Mouse (Mus musculus): ENCODE results near the gene Ihh. TPM values are rescaled to one million over a fixed set of nuclear protein-coding genes. Genes with fewer than 3 reads are reported as not detected.

Ihh gene
- polyA plus RNA-seq, 1 experiment from 2014 or later, result 25.3 TPM

DNA sequence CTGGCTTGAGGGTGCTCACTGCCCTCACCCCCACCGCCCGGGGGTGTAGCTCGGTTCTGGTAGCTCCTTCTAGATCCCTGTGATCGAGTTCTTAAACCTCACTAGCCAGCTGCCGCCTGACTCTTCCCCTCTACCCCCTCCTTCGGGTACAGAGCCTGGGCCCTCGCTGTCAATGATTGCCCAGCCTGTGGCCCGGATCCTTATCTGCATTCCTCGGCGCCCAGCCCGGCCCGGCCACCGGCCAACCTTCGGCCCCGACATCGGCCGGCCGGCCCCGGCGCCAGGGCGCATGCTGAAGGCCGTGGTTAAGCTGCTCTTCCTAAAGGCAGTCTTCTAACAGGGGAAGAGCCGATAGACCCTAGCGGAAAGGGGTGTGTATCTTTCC, 1.8 kb downstream of the Ihh start:
- Histone ChIP-seq H3K9ac (ENCODE audit: low read depth, low read length) (peak overlapping the region; percentile 94), H3K4me2 (ENCODE audit: low read depth, low read length) (peak overlapping the region; percentile 83), H3K27me3 (replicated peaks; ENCODE audit: control insufficient read depth, insufficient read depth, low read length) (peaks cover 51% of the 10 kb centered on the region), H3K36me3 (ENCODE audit: control insufficient read depth, insufficient read depth, low read length) (no peaks in the 10 kb centered on the region; the same call in 1 of the 2 replicates), H3K27ac (ENCODE audit: low read length) (peak overlapping the region; percentile 95), H3K9me3 (ENCODE audit: control insufficient read depth, low read length) (no peaks in the 10 kb centered on the region), H3K4me3 (ENCODE audit: low read length) (peak overlapping the region; percentile 70), H3K4me1 (ENCODE audit: control insufficient read depth, insufficient read depth, low read length) (peaks cover 20% of the 10 kb centered on the region; the same call in 1 of the 2 replicates)
- ATAC-seq, result peak; percentile 51
- 4% methylated on average over 24 of the region's 24 CpGs for WGBS

DNA sequence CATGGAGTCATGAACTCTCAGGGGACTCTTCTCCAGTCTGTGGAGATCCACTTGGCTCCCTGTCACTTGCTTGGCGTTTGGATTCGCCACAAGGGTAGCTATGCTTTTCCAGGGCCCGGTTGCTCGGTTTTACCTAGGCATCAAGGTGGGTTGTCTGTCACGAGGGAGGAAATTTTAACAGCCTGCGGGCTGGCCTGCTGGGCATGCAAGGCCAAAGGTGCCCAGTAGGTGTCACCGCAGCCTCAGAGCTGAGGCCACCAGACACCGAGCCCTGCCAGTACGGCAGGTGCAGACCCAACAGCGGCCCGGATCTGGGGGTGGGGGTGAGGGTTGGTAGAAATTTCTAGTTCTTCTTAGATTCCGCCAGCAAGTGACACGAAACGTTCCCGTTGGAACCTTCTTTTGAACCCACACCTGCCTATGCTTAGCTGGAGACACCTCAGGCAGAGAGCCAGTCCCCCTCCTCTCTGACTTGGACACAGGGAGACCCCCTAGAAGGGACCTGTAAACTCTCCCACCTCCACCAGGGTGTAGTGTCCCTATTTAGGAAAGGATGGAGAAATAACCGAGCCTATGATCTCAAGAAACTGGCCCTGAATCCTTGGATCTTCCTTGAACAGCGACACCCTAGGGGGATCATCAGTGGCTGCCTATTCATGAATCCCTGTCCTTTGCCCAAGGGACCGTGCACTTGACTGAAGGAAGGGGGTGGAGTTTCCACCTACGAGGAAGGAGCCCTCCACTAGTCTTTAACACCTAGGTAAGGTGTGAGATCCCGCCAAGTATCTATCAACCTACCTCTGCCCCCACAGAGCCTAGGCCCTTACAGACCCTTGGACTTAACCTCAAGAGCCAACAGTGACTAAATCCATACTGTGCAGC, 2.4 kb downstream of the Ihh start:
- peaks cover 20% of the 10 kb centered on the region; the same call in 1 of the 2 replicates for H3K4me1 ChIP-seq (ENCODE audit: control insufficient read depth, insufficient read depth, low read length)
- ATAC-seq, result peak; percentile 69
- peak overlapping the region; percentile 70 for H3K4me3 ChIP-seq (ENCODE audit: low read length)
- 2% methylated on average over 20 of the region's 20 CpGs for WGBS
- H3K36me3 ChIP-seq (ENCODE audit: control insufficient read depth, insufficient read depth, low read length), result no peaks in the 10 kb centered on the region; the same call in 1 of the 2 replicates
- peak overlapping the region; percentile 83 for H3K4me2 ChIP-seq (ENCODE audit: low read depth, low read length)
- no peaks in the 10 kb centered on the region for H3K9me3 ChIP-seq (ENCODE audit: control insufficient read depth, low read length)
- peaks cover 50% of the 10 kb centered on the region for H3K27me3 ChIP-seq (replicated peaks; ENCODE audit: control insufficient read depth, insufficient read depth, low read length)
- H3K9ac ChIP-seq (ENCODE audit: low read depth, low read length), result peak overlapping the region; percentile 94
- H3K27ac ChIP-seq (ENCODE audit: low read length), result peak overlapping the region; percentile 95

DNA sequence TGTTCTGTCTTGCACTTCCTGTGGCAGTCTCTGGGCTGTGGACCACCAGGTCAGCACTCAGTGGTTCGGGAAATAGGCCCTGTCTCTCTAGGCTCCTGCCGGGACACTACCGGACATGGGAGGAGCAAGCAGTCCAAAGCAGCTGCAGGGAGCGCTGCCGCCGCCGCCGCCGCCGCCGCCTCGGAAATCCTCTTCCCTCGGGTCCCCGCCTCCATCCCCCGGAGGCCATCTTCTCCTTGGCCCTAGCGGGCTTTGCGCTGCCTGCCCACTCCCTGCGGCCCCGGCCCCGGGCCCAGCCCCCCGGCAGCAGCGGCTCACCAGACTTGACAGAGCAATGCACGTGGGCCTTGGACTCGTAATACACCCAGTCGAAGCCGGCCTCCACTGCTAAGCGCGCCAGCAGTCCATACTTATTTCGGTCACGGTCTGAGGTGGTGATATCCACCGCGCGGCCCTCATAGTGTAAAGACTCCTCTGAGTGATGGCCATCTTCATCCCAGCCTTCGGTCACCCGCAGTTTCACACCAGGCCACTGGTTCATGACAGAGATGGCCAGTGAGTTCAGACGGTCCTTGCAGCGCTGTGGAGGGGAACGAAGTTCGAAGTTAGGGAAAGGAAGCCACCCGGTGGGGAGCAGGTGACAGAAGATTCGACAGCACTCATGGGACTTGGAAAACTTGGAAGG, 3.3 kb downstream of the Ihh start:
- peak overlapping the region; percentile 94 for H3K9ac ChIP-seq (ENCODE audit: low read depth, low read length)
- H3K36me3 ChIP-seq (ENCODE audit: control insufficient read depth, insufficient read depth, low read length), result no peaks in the 10 kb centered on the region; the same call in 1 of the 2 replicates
- ATAC-seq, result no peak
- H3K4me2 ChIP-seq (ENCODE audit: low read depth, low read length), result peak overlapping the region; percentile 83
- H3K9me3 ChIP-seq (ENCODE audit: control insufficient read depth, low read length), result no peaks in the 10 kb centered on the region
- WGBS, result 1% methylated on average over 41 of the region's 41 CpGs
- H3K4me3 ChIP-seq (ENCODE audit: low read length), result peak overlapping the region; percentile 70
- no peak overlapping the region; the same call in 1 of the 2 replicates for H3K27ac ChIP-seq (ENCODE audit: low read length)
- H3K4me1 ChIP-seq (ENCODE audit: control insufficient read depth, insufficient read depth, low read length), result peaks cover 23% of the 10 kb centered on the region
- peaks cover 43% of the 10 kb centered on the region for H3K27me3 ChIP-seq (replicated peaks; ENCODE audit: control insufficient read depth, insufficient read depth, low read length)

DNA sequence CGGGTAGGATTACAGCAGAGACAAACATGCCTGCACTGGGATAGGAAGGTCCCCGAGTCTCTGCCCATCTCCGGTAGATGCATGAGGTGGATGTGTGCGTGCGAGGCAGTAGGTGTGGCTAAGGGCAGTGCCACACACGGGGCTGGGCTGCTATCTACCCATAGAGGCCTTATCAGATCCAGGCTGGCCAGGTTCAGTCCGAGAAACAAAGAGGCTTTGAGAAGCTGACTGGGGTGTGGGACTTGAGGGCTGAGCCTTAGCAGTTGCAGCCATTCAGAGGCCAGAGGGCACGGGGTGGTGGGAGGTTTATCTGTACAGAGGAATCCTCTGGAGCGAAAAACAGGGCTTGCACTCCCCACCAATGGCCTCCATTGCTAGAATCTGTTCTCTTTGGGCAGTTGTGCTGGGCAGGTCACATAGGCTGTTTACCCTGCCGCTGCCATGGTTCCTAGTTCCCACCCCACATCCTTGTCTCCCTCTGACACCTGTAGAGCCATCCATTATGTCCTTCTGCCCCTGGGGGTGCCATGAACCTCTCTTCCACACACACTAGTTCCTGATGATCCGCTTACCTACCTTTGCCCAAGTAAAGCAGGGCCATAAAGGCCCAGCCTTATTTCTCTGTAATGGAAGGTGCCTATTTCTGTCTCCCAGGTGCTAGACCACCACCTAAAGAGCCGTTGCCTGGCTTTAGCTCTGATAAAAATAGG, 9.7 kb downstream of the Ihh start:
- Histone ChIP-seq H3K4me3 (ENCODE audit: low read length) (no peak overlapping the region), H3K36me3 (ENCODE audit: control insufficient read depth, insufficient read depth, low read length) (no peaks in the 10 kb centered on the region), H3K9ac (ENCODE audit: low read depth, low read length) (no peak overlapping the region), H3K27ac (ENCODE audit: low read length) (peak overlapping the region; percentile 71), H3K9me3 (ENCODE audit: control insufficient read depth, low read length) (no peaks in the 10 kb centered on the region), H3K4me1 (ENCODE audit: control insufficient read depth, insufficient read depth, low read length) (peaks cover 10% of the 10 kb centered on the region), H3K4me2 (ENCODE audit: low read depth, low read length) (no peak overlapping the region), H3K27me3 (replicated peaks; ENCODE audit: control insufficient read depth, insufficient read depth, low read length) (no peaks in the 10 kb centered on the region)
- ATAC-seq, result peak; percentile 93
- WGBS, result 39% methylated on average over 12 of the region's 12 CpGs

DNA sequence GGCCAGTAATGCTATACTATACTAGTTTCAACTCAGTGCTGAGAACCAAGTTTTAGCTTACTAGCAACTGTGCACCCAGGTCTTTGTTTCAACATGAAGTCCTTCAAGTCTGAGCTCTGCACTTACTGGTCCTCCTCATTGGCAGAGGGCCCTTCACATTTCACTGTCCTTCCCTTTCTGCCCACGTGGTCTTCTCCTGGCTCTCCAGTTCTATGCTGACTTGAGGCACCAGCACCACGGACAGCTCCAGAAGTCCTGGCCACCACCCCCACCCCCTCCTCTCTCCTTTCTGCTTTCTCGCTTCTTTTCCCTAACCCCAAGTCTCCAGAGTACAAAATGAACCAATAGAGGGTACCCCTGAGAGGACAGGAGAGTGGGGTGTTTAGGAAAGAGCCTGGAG, 11.7 kb downstream of the Ihh start:
- H3K4me1 ChIP-seq (ENCODE audit: control insufficient read depth, insufficient read depth, low read length), result peaks cover 10% of the 10 kb centered on the region
- H3K4me2 ChIP-seq (ENCODE audit: low read depth, low read length), result no peak overlapping the region
- H3K4me3 ChIP-seq (ENCODE audit: low read length), result no peak overlapping the region
- H3K27me3 ChIP-seq (replicated peaks; ENCODE audit: control insufficient read depth, insufficient read depth, low read length), result no peaks in the 10 kb centered on the region
- H3K27ac ChIP-seq (ENCODE audit: low read length), result no peak overlapping the region
- no peaks in the 10 kb centered on the region for H3K9me3 ChIP-seq (ENCODE audit: control insufficient read depth, low read length)
- H3K36me3 ChIP-seq (ENCODE audit: control insufficient read depth, insufficient read depth, low read length), result no peaks in the 10 kb centered on the region
- H3K9ac ChIP-seq (ENCODE audit: low read depth, low read length), result no peak overlapping the region
- ATAC-seq, result no peak
- WGBS, result 9% methylated on average over 3 of the region's 3 CpGs

DNA sequence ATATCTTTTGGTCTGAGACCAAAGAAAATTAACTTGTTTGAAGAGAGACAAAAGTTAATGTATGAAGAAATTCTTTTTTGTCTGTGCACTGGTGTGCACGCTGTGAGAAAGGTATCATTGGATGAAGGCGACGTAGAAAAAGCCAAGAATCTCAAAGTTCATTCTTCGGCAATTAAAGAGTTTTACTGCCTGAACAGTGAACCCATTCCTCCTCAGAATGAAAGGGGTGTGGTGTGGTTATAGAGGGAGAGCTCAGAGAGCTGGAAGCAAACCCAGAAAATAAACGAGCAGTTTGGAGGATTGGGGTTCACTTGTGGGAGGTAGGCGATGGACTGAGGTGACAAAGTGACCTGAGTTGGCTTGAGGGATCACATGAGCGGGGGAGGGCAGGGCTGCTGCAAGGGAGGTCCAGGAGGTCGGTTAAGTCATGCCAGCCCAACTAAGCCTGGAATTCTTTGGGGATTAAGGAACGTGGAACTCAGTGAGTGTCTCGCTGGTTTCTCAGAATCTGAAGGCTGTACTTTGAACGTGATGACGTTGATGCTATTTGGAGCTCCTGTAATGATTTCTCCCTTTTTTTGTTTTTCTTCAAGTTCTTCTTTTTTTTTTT, 15.1 kb downstream of the Ihh start:
- Histone ChIP-seq H3K27ac (ENCODE audit: low read length) (peak overlapping the region; percentile 88), H3K27me3 (replicated peaks; ENCODE audit: control insufficient read depth, insufficient read depth, low read length) (peaks cover 2% of the 10 kb centered on the region; the same call in 1 of the 2 replicates), H3K9me3 (ENCODE audit: control insufficient read depth, low read length) (no peaks in the 10 kb centered on the region), H3K4me3 (ENCODE audit: low read length) (peak overlapping the region; percentile 23), H3K4me1 (ENCODE audit: control insufficient read depth, insufficient read depth, low read length) (peaks cover 6% of the 10 kb centered on the region; the same call in 1 of the 2 replicates), H3K4me2 (ENCODE audit: low read depth, low read length) (peak overlapping the region; percentile 43), H3K9ac (ENCODE audit: low read depth, low read length) (no peak overlapping the region), H3K36me3 (ENCODE audit: control insufficient read depth, insufficient read depth, low read length) (no peaks in the 10 kb centered on the region)
- ATAC-seq, result peak; percentile 83
- 34% methylated on average over 12 of the region's 12 CpGs for WGBS

DNA sequence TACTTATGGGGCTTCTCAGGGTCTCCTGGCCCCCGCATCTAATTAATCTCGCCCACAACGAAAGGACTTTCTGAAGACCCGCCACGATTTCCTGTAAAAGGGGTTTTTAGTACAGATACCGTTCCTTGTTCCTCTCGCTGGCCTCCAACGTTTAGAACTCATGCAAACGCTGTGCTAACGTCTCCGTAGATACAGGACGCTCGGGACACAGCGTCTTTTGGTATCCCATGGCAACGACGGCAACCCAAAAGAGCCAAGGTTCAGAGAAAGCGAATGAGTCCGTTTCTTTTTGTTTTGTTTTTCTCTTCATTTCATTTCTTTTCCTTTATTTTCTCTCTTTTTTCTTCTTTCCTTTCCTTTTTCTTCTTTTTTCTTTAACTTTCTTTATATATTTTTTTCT, 16.1 kb downstream of the Ihh start, which contains the start of gene Cfap65:
Gene Cfap65, minus strand, starts transcription at position 198 of the 400 bp plus-strand sequence.
- Histone ChIP-seq H3K9me3 (ENCODE audit: control insufficient read depth, low read length) (no peaks in the 10 kb centered on the region), H3K27ac (ENCODE audit: low read length) (peak within 1 kb of the TSS; percentile 88), H3K4me2 (ENCODE audit: low read depth, low read length) (peak within 1 kb of the TSS; percentile 57), H3K9ac (ENCODE audit: low read depth, low read length) (no peak within 1 kb of the TSS), H3K27me3 (replicated peaks; ENCODE audit: control insufficient read depth, insufficient read depth, low read length) (peaks cover 2% of the 10 kb centered on the region; the same call in 1 of the 2 replicates), H3K4me3 (ENCODE audit: low read length) (peak within 1 kb of the TSS; percentile 32), H3K36me3 (ENCODE audit: control insufficient read depth, insufficient read depth, low read length) (no peaks in the 10 kb centered on the region), H3K4me1 (ENCODE audit: control insufficient read depth, insufficient read depth, low read length) (peaks cover 6% of the 10 kb centered on the region; the same call in 1 of the 2 replicates)
- 2% methylated on average over 18 of the region's 18 CpGs for WGBS
- no peak for ATAC-seq

DNA sequence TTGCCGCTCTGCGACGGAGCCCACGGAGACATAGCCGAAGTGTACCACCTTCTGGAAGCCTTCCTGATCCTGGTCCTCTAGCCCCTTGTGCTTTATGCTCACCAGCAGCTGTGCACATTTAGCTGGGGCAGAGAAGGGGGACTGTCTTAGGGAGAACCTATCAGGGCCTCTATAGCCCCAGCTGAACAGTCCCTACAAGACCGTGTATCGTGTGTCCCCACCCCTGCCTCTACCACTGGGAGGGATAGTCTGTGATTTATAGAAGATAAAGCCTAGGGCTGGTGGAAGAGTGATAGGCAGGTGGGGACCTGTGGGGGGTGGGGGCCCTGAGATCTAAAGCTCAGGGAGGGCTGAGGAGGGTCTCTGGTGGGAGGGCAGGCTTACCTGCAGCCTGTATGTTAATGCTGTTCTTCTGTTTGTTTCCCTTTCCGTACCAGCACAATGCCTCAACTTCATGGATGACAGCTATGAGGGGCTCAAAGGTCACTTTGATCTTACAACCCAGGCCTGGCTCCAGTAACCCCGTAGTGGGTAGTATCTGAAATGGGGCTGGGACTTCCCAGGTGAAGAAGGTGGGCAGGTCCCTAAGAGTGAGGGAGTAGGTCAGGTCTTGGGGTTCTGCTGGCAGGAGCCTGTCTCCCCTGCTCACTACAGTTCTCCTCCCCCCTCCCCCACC, 23.7 kb downstream of the Ihh start:
- H3K4me1 ChIP-seq (ENCODE audit: control insufficient read depth, insufficient read depth, low read length), result peaks cover 3% of the 10 kb centered on the region; the same call in 1 of the 2 replicates
- no peak overlapping the region for H3K27ac ChIP-seq (ENCODE audit: low read length)
- H3K9me3 ChIP-seq (ENCODE audit: control insufficient read depth, low read length), result no peaks in the 10 kb centered on the region
- WGBS, result 72% methylated on average over 9 of the region's 9 CpGs
- H3K4me2 ChIP-seq (ENCODE audit: low read depth, low read length), result no peak overlapping the region
- no peaks in the 10 kb centered on the region for H3K36me3 ChIP-seq (ENCODE audit: control insufficient read depth, insufficient read depth, low read length)
- peaks cover 2% of the 10 kb centered on the region; the same call in 1 of the 2 replicates for H3K27me3 ChIP-seq (replicated peaks; ENCODE audit: control insufficient read depth, insufficient read depth, low read length)
- H3K4me3 ChIP-seq (ENCODE audit: low read length), result no peak overlapping the region
- ATAC-seq, result peak; percentile 64
- no peak overlapping the region for H3K9ac ChIP-seq (ENCODE audit: low read depth, low read length)

Measured in intestine, embryonic 16.5 days (tissue).